Mouse (Mus musculus) midbrain, embryonic 11.5 days (tissue): ENCODE results near the gene Prkg2. TPM values are rescaled to one million over a fixed set of nuclear protein-coding genes. Genes with fewer than 3 reads are reported as not detected.
A peak's percentile ranks its signal among the peaks of the same experiment; 100 is the strongest.

Experiments used
- ATAC-seq: fragments of 200-750 bp; cut with Nextera tagmentation; 2 replicates; pipeline ENCODE4 v1.8.0; 2017; ENCODE audit warnings: moderate TSS enrichment, moderate library complexity; ENCODE audit not compliant: low FRiP score
- DNase-seq: peaks from one replicate; pipeline ENCODE4 v3.0.0; 2015; ENCODE audit warnings: low spot score; ENCODE audit errors: missing footprints
- H3K27ac ChIP-seq: fragments of 300-500 bp; sonication (generic); 2 replicates; pipeline ENCODE4 v1.5.1; 2014; ENCODE audit warnings: low read depth, low read length
- H3K27me3 ChIP-seq: fragments of 300-500 bp; sonication (generic); 2 replicates; pipeline ENCODE4 v1.6.1; 2014; ENCODE audit warnings: mild to moderate bottlenecking, low read length, moderate library complexity, mixed read lengths; ENCODE audit not compliant: control insufficient read depth, insufficient read depth
- H3K36me3 ChIP-seq: fragments of 300-500 bp; sonication (generic); 2 replicates; pipeline ENCODE4 v1.6.1; 2014; ENCODE audit warnings: mild to moderate bottlenecking, low read length, moderate library complexity, mixed read lengths; ENCODE audit not compliant: control insufficient read depth, insufficient read depth
- H3K4me1 ChIP-seq: fragments of 300-500 bp; sonication (generic); 2 replicates; pipeline ENCODE4 v1.6.1; 2014; ENCODE audit warnings: low read length; ENCODE audit not compliant: control insufficient read depth, insufficient read depth
- H3K4me2 ChIP-seq: fragments of 300-500 bp; sonication (generic); 2 replicates; pipeline ENCODE4 v1.6.1; 2014; ENCODE audit warnings: mild to moderate bottlenecking, moderate library complexity
- H3K4me3 ChIP-seq: fragments of 300-500 bp; sonication (generic); 2 replicates; pipeline ENCODE4 v1.5.1; 2014; ENCODE audit warnings: low read depth, low read length
- H3K9ac ChIP-seq: fragments of 300-500 bp; sonication (generic); 2 replicates; pipeline ENCODE4 v1.6.1; 2014; ENCODE audit warnings: low read length
- H3K9me3 ChIP-seq: fragments of 300-500 bp; sonication (generic); 2 replicates; pipeline ENCODE4 v1.6.1; 2016; ENCODE audit warnings: low read length; ENCODE audit not compliant: control insufficient read depth
- WGBS: fragments of 180-500 bp; shearing (Covaris S2); extraction: QIAGEN DNeasy Blood & Tissue Kit; methylation state at CpG from one replicate; pipeline ENCODE4 v1.1.7; 2014; 5-methylcytosine and 5-hydroxymethylcytosine counted together
- polyA plus RNA-seq: library from polyadenylated mRNA; unstranded; fragments of >200 nt; fragmentation: Nextera tagmentation; extraction: Ambion mirVana; gene quantifications from 2 replicates; pipeline ENCODE4 v1.2.1, GENCODE M21; 2014

The Prkg2 gene
- polyA plus RNA-seq, 1 experiment from 2014 or later: 2.3 TPM

DNA sequence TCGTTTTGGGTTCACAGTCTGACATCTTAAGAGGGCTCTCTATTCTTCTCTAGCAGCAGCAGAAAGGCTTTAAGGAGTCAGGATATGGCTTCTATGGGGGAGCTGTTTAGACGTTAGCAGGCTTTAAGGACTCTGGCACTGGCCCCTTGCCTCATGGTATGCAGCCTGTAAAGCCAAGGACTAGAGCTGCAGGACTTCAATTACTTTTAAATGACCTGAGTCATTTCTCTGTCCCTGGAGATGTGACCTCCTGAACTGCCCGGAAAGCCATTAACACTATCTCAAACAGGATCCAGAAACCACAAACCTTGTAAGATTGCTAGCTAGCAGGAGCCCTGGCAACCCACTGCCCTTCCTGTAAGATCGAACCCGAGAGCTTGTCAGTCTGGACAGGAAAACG is 96.4 kb downstream of the Prkg2 start:
- no peaks in the 10 kb centered on the region for H3K36me3 ChIP-seq
- ATAC-seq (peak; percentile 52; the same call in 1 of the 2 replicates), DNase-seq (peak; percentile 76)
- H3K9me3 ChIP-seq: no peaks in the 10 kb centered on the region
- H3K27me3 ChIP-seq: no peaks in the 10 kb centered on the region
- H3K4me3 ChIP-seq: no peak overlapping the region
- no peaks in the 10 kb centered on the region for H3K4me1 ChIP-seq
- H3K27ac ChIP-seq: no peak overlapping the region
- no peak overlapping the region for H3K4me2 ChIP-seq
- H3K9ac ChIP-seq: no peak overlapping the region
- WGBS: 50% methylated on average over 6 of the region's 6 CpGs

GRCm38 (mm10) chr5:98939631-98940208 is 97.4 kb downstream of the Prkg2 start:
- Histone ChIP-seq H3K9me3 (no peaks in the 10 kb centered on the region), H3K4me3 (no peak overlapping the region), H3K4me1 (no peaks in the 10 kb centered on the region), H3K27me3 (no peaks in the 10 kb centered on the region), H3K36me3 (no peaks in the 10 kb centered on the region), H3K27ac (no peak overlapping the region), H3K4me2 (no peak overlapping the region), H3K9ac (no peak overlapping the region)
- WGBS: 79% methylated on average over 6 of the region's 6 CpGs
- ATAC-seq: 0 out of 2 replicates have a peak, but pooled peaks have one; percentile 33
- DNase-seq: peak; percentile 59

DNA sequence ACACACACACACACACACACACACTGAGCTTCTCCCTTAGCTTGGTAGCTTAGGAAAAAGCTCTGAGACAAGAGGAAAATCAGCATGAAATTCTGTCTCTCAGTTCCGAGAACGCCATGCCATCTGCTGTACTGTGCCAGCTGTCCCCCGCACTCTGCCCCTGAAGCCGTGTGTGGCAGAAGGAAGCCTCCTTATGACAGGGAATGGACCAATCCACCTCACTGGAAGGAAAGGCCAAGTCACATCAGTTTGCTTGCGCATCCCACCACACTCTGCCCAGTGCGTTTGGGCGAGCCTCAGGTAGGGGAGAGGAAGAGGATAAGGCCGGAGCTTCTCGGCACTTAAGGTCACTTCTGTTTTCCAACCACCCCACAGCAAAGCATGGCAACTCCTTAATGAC is 98.0 kb downstream of the Prkg2 start:
- H3K4me2 ChIP-seq: no peak overlapping the region
- peak; percentile 71 for DNase-seq
- no peak overlapping the region for H3K9ac ChIP-seq
- H3K27ac ChIP-seq: no peak overlapping the region
- H3K4me1 ChIP-seq: no peaks in the 10 kb centered on the region
- peak; percentile 44 for ATAC-seq
- WGBS: 92% methylated on average over 9 of the region's 9 CpGs
- no peaks in the 10 kb centered on the region for H3K36me3 ChIP-seq
- no peaks in the 10 kb centered on the region for H3K9me3 ChIP-seq
- H3K27me3 ChIP-seq: no peaks in the 10 kb centered on the region
- H3K4me3 ChIP-seq: no peak overlapping the region

DNA sequence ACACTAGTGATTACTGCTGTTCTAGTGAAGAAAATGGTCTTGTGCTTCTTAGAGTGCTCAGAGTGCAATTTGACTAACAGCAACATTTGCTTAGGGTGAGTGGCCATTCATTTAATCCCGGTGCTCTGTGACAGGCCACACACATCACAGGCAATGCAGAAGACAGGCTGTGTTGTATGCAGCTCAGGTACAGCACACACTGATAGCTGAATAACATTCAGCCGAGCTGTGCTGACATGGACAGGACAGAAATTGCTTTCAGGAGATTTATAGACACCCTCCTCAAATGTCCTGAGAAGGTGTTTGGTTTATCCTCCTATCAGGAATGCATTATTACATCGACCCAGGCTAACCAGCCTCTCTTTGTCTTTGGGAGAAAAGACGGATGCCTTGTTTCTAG is 99.3 kb downstream of the Prkg2 start:
- ATAC-seq (no peak), DNase-seq (peak; percentile 23)
- Histone ChIP-seq H3K4me3 (no peak overlapping the region), H3K36me3 (no peaks in the 10 kb centered on the region), H3K9ac (no peak overlapping the region), H3K4me1 (no peaks in the 10 kb centered on the region), H3K27me3 (no peaks in the 10 kb centered on the region), H3K27ac (no peak overlapping the region), H3K4me2 (no peak overlapping the region), H3K9me3 (no peaks in the 10 kb centered on the region)
- WGBS: 80% methylated on average over 4 of the region's 4 CpGs

DNA sequence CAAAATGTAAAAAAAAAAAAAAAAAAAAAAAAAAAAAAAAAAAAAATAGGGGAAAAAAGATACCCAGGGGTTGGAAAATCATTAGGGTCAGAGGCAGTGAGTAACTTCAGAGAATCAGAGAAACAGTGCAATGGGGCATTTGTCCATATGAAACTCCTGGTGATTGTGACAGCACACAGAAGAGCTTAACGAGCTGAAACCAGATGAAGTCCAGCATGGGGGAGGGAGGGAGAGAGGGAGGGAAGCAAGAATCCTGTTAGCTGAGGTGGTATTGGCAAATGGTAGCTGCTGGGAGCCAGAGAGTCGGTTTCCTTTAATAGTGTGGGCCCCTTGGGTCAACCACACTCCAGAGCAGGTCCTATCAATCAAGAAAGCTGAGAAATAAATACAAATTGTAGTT is 100.5 kb downstream of the Prkg2 start:
- no peak overlapping the region for H3K27ac ChIP-seq
- 61% methylated on average over 2 of the region's 2 CpGs for WGBS
- no peaks in the 10 kb centered on the region for H3K9me3 ChIP-seq
- ATAC-seq: no peak
- H3K4me2 ChIP-seq: no peak overlapping the region
- H3K4me3 ChIP-seq: no peak overlapping the region
- H3K27me3 ChIP-seq: no peaks in the 10 kb centered on the region
- H3K36me3 ChIP-seq: no peaks in the 10 kb centered on the region
- H3K4me1 ChIP-seq: no peaks in the 10 kb centered on the region
- DNase-seq: no peak
- no peak overlapping the region for H3K9ac ChIP-seq

DNA sequence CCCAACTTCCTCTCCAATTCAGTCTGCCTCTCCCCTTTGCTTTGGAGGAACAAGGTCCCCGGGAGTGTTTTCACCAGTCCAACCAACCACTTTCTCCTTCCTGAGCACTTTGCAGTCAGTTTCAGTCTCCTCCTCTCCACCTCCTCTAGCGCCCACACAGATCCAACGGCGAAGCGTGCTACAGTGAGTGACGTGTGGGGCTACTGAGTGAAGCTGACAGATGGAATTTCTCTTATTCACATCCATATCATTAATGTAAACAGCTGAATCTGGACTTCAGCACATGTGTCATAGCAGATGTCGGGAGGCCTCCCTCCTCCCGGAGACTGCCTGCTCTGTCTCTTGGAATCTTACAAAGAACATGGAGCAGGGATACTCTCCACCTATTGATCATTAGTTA is 101.2 kb downstream of the Prkg2 start:
- H3K4me3 ChIP-seq: no peak overlapping the region
- no peak overlapping the region for H3K27ac ChIP-seq
- no peak overlapping the region for H3K9ac ChIP-seq
- no peaks in the 10 kb centered on the region for H3K9me3 ChIP-seq
- H3K4me1 ChIP-seq: no peaks in the 10 kb centered on the region
- no peaks in the 10 kb centered on the region for H3K27me3 ChIP-seq
- no peaks in the 10 kb centered on the region for H3K36me3 ChIP-seq
- WGBS: 84% methylated on average over 8 of the region's 8 CpGs
- H3K4me2 ChIP-seq: no peak overlapping the region
- ATAC-seq (no peak), DNase-seq (peak; percentile 78)

DNA sequence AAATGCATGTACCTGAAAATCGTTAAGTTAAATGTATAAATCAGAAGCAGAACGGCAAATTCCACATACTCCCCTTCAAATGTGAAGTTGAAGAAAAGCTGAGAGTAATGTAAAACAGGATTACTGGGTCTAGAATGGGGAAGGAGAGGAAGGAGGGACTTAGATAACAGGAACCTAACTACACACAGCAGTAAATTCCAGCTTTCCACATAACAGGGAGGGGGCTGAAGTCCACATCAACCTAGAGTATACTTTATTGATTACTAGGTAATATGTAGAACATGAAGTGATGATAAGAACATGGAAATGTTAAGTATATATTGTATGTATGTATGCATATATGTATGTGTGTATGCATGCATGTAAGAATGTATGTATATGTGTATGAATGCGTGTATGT is 114.2 kb downstream of the Prkg2 start:
- H3K4me2 ChIP-seq: no peak overlapping the region
- H3K9ac ChIP-seq: no peak overlapping the region
- H3K4me3 ChIP-seq: no peak overlapping the region
- DNase-seq: no peak
- H3K27ac ChIP-seq: no peak overlapping the region
- WGBS: 94% methylated on average over 3 of the region's 3 CpGs
- ATAC-seq: no peak
- no peaks in the 10 kb centered on the region for H3K36me3 ChIP-seq
- H3K4me1 ChIP-seq: no peaks in the 10 kb centered on the region
- H3K27me3 ChIP-seq: no peaks in the 10 kb centered on the region
- H3K9me3 ChIP-seq: no peaks in the 10 kb centered on the region

GRCm38 (mm10) chr5:98921608-98922007 is 115.5 kb downstream of the Prkg2 start:
- Histone ChIP-seq H3K4me1 (no peaks in the 10 kb centered on the region), H3K27ac (no peak overlapping the region), H3K36me3 (no peaks in the 10 kb centered on the region), H3K9ac (no peak overlapping the region), H3K4me2 (no peak overlapping the region), H3K4me3 (no peak overlapping the region), H3K9me3 (no peaks in the 10 kb centered on the region), H3K27me3 (no peaks in the 10 kb centered on the region)
- WGBS: 74% methylated on average over 1 of the region's 1 CpGs
- DNase-seq (peak; percentile 6), ATAC-seq (no peak)

DNA sequence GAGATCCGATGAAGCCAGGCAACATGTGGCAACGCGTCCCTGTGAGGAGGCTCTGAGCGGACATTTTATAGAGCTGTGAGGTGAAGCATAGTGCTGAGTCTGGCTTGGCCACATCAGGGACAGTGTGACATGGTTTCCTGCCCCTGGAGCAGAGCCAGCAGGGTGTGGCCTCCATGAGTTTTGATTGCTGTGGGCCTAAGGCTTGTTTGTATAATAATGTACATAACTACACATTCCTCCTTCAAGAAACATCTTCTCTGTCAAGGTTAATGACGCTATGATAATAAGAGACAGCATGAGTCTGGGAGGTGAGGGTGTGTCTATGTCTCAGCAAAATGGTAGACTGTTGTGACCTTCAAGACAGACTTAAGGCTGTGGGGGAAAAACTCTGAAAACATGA is 118.4 kb downstream of the Prkg2 start:
- Histone ChIP-seq H3K27me3 (no peaks in the 10 kb centered on the region), H3K27ac (no peak overlapping the region), H3K36me3 (no peaks in the 10 kb centered on the region), H3K4me2 (no peak overlapping the region), H3K4me1 (no peaks in the 10 kb centered on the region), H3K4me3 (no peak overlapping the region), H3K9ac (no peak overlapping the region), H3K9me3 (no peaks in the 10 kb centered on the region)
- ATAC-seq (no peak), DNase-seq (peak; percentile 47)
- WGBS: 93% methylated on average over 5 of the region's 5 CpGs
